Mouse (Mus musculus) megakaryocyte, embryonic 14.5 days (primary cell): Measurements from ENCODE around the gene Zbtb20.

Source experiments
- FLI1 ChIP-seq: IDR thresholded peaks from 2 replicates; pipeline ENCODE4 v1.6.1; 2012; ENCODE audit warnings: low read length, inconsistent platforms, mixed read lengths
- GATA1 ChIP-seq: IDR thresholded peaks from 3 replicates; pipeline ENCODE4 v1.6.1; 2012; ENCODE audit warnings: mixed read lengths, low read length, inconsistent platforms, borderline replicate concordance

DNA sequence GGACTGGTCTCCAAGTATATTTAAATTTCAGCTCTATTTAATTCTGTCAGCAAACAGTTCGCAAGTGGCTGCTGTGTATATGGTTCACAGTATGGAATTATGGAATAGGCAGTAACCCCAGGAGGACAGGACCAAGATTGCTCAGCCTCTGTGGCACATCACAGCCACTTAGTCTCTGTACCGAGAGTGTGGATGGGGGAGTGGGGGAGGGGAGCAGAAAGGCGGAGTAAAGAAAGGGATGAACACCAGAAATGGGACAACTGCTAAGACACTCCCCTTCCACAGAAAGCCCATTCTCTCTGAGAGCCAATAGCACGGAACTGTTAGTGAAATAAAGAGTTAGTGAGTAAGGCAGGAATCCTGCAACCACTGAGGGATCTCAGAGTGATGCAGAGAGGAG, 699.4 kb downstream of the Zbtb20 start:
- TF ChIP-seq GATA1, result no peak
- TF ChIP-seq FLI1, result no peak
